Mouse (Mus musculus) frontal cortex, adult (tissue): ENCODE results near the gene Mylip.

Experiments
- ATAC-seq: cut with Nextera tagmentation; 2 replicates; pipeline ENCODE4 v1.9.2; 2017; ENCODE audit warnings: mild to moderate bottlenecking, moderate library complexity, mixed read lengths; ENCODE audit not compliant: low TSS enrichment

Mylip gene

GRCm38 (mm10) chr13:45429239-45429638, 39.7 kb downstream of the Mylip start:
- no peak for ATAC-seq

- no peak for ATAC-seq
These were observed 47.6 kb downstream of the Mylip start for GRCm38 (mm10) chr13:45437134-45437533.

- ATAC-seq, result no peak
These were observed 49.3 kb downstream of the Mylip start for GRCm38 (mm10) chr13:45438853-45439252.

GRCm38 (mm10) chr13:45440226-45440625, 50.7 kb downstream of the Mylip start:
- ATAC-seq, result no peak

- 0 out of 2 replicates have a peak, but pooled peaks have one; percentile 50 for ATAC-seq
These were observed 52.9 kb downstream of the Mylip start for GRCm38 (mm10) chr13:45442451-45442850.

GRCm38 (mm10) chr13:45442918-45443535, 53.5 kb downstream of the Mylip start:
- ATAC-seq, result no peak

- ATAC-seq, result peak; percentile 93
These were observed 54.7 kb downstream of the Mylip start for GRCm38 (mm10) chr13:45444220-45444619.

- no peak; the same call in 1 of the 2 replicates for ATAC-seq
These were observed 55.1 kb downstream of the Mylip start for GRCm38 (mm10) chr13:45444652-45445051.

GRCm38 (mm10) chr13:45446636-45447035, 57.1 kb downstream of the Mylip start:
- no peak for ATAC-seq

- no peak for ATAC-seq
These were observed 62.9 kb downstream of the Mylip start for GRCm38 (mm10) chr13:45452437-45452836.

GRCm38 (mm10) chr13:45453033-45453432, 63.5 kb downstream of the Mylip start:
- no peak for ATAC-seq

GRCm38 (mm10) chr13:45454044-45454443, 64.5 kb downstream of the Mylip start:
- no peak for ATAC-seq

- ATAC-seq, result no peak
These were observed 65.1 kb downstream of the Mylip start for GRCm38 (mm10) chr13:45454641-45455040.

- peak; percentile 62 for ATAC-seq
These were observed 65.7 kb downstream of the Mylip start for GRCm38 (mm10) chr13:45455108-45455861.

- no peak for ATAC-seq
These were observed 66.3 kb downstream of the Mylip start for GRCm38 (mm10) chr13:45455862-45456192.

- ATAC-seq, result no peak
These were observed 67.9 kb downstream of the Mylip start for GRCm38 (mm10) chr13:45457459-45457858.

GRCm38 (mm10) chr13:45460177-45460576, 70.6 kb downstream of the Mylip start:
- no peak for ATAC-seq

GRCm38 (mm10) chr13:45461370-45461958, 71.9 kb downstream of the Mylip start:
- ATAC-seq, result no peak
